Mouse (Mus musculus): ENCODE results near the gene Cenpt. TPM values are rescaled to one million over a fixed set of nuclear protein-coding genes. Genes with fewer than 3 reads are reported as not detected.

Cenpt gene
- total RNA-seq, 2 experiments from 2014 or later = 16.8 to 17.6 TPM

DNA sequence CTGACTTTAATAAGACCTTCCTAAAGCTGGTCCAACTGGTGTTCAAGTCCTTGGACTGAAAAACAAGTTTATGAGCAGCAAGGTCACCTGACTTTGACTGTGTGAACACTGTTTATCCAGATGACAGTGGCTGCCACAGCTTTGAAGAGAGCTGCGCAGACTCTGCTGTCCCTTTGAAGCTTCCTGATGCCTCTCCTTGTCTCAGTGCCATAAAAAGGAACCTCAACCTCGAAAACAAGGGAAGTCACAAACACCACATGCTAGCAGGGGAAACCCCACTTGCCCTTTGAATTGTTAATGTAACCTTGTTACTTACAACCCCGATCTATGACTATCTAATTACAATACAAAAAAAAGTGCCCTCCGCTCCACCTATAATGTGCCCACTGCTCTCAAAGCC lies 27.6 kb downstream of the Cenpt start:
- H3K4me3 ChIP-seq = no peak overlapping the region; the same call in 1 of the 2 replicates
- no peak overlapping the region for H3K27ac ChIP-seq
- TF ChIP-seq CTCF (IDR thresholded peaks at IDR 0.05) = no peak
- DNase-seq (ENCODE audit: extremely low spot score in 1 of 2, low spot score in 2 of 2) = no peak
- intact Hi-C loops (cut with DNase I) = no loop called here

DNA sequence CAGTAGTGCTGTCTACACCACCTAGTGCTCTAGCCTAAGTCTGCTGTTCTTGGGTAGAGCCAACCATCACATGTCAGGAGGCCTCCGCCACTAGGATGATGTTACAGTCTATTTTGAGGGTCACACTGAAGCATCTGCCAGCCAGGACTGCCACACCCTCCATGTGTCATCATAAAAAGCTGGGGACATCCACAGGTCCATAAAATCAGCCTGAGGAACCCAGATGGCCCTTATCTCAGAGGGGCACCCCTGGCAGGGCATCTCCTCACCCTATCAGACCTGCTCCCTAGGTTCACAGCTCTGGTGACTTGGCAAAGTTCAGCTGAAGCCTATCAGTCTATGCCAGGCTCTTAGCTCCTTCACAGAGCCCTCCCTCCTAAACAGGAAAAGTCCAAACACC lies 32.2 kb downstream of the Cenpt start:
- intact Hi-C loops (cut with DNase I) = no loop called here
- DNase-seq (ENCODE audit: extremely low spot score in 1 of 2, low spot score in 2 of 2) = no peak
- Histone ChIP-seq H3K4me3 (no peak overlapping the region), H3K27ac (no peak overlapping the region)
- TF ChIP-seq CTCF (IDR thresholded peaks at IDR 0.05) = no peak

DNA sequence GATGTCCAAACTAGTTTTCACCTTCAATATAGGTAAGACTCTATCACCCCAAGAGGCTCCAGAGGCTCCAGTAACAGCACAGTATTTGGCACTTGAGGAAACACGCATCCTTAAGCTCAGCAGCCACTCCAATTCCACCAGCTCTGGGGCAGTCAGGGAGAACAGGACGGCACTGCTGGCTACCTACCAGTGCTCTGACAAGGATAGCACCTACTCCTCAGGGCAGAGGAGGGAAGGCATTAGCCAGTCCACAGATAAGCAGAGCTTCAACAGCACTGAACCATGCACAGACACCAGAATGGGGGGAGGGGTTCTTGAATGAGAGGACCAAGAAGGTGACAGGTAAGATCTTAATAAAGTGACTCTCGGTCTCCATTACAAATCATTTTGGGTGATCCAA lies 33.4 kb downstream of the Cenpt start:
- Histone ChIP-seq H3K4me3 (no peak overlapping the region), H3K27ac (no peak overlapping the region)
- intact Hi-C loops (cut with DNase I) = no loop called here
- no peak for DNase-seq (ENCODE audit: extremely low spot score in 1 of 2, low spot score in 2 of 2)
- no peak for TF ChIP-seq CTCF (IDR thresholded peaks at IDR 0.05)

DNA sequence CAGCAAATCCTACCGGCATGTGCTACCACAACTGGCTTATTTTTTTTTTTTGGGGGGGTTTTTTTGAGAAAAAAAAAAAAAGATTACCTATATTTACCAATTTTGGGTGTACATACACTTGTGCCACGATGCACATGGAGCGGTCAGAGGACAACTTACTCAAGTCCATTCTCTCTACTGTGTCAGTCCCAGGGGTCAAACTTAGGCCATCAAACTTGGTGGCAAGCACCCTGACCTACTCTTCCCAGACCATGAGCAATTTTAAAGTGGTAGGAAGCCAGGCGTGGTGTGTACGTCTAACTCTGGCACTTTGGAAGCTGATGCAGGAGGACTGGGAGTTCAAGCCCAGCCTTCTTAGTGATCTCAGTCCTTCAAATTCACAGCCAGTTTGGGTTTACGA lies 39.8 kb downstream of the Cenpt start:
- H3K27ac ChIP-seq = no peak overlapping the region
- intact Hi-C loops (cut with DNase I) = no loop called here
- DNase-seq (ENCODE audit: extremely low spot score in 1 of 2, low spot score in 2 of 2) = no peak
- H3K4me3 ChIP-seq = no peak overlapping the region
- no peak for TF ChIP-seq CTCF (IDR thresholded peaks at IDR 0.05)

DNA sequence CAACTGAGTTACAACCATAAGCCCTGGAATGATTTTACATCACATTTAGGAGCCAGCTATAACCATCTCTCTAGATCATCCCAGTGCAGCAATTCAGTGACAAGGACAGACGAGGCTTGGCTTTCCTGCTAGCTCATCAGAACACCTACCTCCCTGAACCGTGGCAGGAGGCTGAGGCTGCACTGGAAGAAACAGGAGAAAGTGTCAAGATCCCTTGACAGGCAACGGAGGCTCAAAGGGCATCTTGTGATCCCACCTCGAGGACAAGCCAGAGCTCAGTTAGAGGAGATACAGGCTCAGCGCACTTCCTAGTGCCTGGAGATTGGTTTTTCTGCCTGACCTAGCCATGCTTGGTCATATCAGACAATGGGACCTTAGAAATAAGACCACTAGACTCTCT lies 40.6 kb downstream of the Cenpt start:
- Histone ChIP-seq H3K27ac (no peak overlapping the region), H3K4me3 (no peak overlapping the region)
- intact Hi-C loops (cut with DNase I) = no loop called here
- TF ChIP-seq CTCF (IDR thresholded peaks at IDR 0.05) = no peak
- no peak for DNase-seq (ENCODE audit: extremely low spot score in 1 of 2, low spot score in 2 of 2)

DNA sequence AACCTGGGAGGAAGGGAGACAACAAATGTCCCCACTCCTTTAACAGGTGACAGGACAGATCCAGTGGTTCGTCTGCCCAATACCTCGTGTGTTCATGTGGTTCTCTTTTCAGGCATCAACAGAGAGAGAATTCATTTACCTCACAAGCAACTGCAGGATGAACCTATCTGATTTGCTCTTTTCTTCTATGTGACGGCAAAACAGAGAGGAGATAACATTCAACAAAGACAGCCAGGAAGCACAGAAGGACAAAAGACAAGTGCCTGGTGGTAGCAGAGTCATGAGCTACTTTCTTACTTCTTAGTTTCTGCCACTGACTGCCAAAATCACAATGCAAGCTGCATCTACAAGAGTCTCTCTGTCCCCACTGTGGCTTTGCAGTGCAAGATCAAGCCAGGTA lies 41.5 kb downstream of the Cenpt start:
- no peak for DNase-seq (ENCODE audit: extremely low spot score in 1 of 2, low spot score in 2 of 2)
- Histone ChIP-seq H3K4me3 (no peak overlapping the region), H3K27ac (no peak overlapping the region)
- intact Hi-C loops (cut with DNase I) = no loop called here
- TF ChIP-seq CTCF (IDR thresholded peaks at IDR 0.05) = no peak

DNA sequence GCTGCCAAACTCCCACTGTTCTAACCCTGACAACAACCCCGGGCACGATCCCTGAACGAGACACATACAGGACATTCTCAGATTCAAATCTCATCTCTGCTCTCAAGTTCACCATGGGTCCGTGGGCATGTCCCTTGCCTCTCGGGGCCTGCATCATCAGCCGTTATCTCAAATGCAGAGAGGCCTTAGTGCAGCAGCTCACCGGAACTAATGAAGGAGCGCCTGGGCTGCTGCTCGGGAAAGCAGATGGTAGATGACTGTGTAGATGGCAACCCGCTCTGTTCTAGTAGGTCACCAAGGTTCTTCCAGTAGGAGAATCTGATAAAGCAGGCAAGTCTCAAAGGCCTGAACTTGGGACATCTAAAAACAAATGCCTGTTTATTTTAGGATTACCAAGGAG lies 42.0 kb downstream of the Cenpt start:
- no peak overlapping the region for H3K4me3 ChIP-seq
- H3K27ac ChIP-seq = no peak overlapping the region
- intact Hi-C loops (cut with DNase I) = no loop called here
- DNase-seq (ENCODE audit: extremely low spot score in 1 of 2, low spot score in 2 of 2) = no peak
- no peak for TF ChIP-seq CTCF (IDR thresholded peaks at IDR 0.05)

DNA sequence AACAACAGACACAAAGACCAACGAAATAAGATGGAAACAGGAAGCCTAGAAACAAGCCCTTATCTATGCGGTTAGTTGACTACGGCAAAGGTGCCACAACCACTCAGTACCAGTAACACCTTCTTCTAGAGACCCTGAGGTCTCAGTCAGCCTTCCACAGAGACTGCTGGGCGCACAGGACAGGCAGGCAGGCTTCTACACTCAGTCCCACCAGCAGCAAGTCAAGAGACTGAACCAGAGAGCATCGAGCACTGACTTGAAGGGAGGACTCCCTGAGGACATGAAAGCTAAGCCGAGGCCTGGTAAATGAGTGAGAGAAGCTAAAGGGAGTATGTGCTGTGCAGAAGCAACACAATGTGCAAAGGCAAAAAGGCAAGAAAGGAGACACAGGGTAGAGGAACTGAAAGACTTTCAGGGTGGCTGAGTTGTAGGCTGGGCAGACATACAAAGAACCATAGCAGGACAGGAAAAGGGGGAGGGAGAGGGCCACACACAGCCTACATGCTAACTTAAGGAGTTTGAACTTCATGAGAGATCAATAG lies 42.8 kb downstream of the Cenpt start:
- Histone ChIP-seq H3K4me3 (no peak overlapping the region), H3K27ac (no peak overlapping the region; the same call in 1 of the 2 replicates)
- intact Hi-C loops (cut with DNase I) = no loop called here
- TF ChIP-seq CTCF (IDR thresholded peaks at IDR 0.05) = no peak
- DNase-seq (ENCODE audit: extremely low spot score in 1 of 2, low spot score in 2 of 2) = no peak

DNA sequence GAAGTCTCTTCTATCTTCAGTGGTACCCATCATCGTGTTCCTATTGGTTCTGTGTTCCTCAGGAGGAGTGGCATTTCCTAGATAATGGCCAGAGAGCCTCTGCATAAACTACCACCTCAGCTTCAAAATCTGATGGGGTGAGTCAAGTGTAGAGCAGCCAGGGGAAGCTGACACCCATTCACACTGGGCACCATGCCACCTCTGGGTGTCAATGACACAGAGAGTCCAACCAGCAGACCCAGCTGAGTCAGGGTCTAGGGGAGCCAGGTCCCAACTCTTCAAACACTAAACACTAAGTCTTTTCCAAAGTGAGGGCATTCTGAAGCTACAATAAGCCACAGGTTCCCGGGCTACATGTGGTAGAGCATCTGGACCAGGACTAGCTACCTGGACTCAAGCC lies 44.6 kb downstream of the Cenpt start:
- no peak for DNase-seq (ENCODE audit: extremely low spot score in 1 of 2, low spot score in 2 of 2)
- intact Hi-C loops (cut with DNase I) = no loop called here
- TF ChIP-seq CTCF (IDR thresholded peaks at IDR 0.05) = no peak
- H3K27ac ChIP-seq = no peak overlapping the region
- H3K4me3 ChIP-seq = no peak overlapping the region

DNA sequence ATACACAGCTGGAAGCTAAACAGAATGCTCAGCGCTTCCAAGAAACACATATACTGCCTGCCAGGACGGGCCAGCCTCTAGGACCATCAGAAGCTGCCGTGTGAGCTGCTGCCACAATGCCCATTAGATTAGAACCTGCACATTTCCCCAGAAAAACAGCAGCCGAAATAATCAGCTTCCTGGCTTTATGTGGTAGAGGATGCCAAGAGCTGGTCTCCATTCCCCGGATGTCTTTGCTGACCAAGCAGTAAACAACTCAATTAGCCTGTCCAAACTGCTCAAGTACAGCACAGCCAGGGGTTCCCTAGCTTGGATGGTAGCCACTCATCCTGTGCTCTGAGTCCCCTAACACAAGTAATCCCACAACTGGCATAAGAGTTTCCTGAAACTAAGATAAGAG lies 45.3 kb downstream of the Cenpt start:
- intact Hi-C loops (cut with DNase I) = no loop called here
- no peak for TF ChIP-seq CTCF (IDR thresholded peaks at IDR 0.05)
- Histone ChIP-seq H3K27ac (no peak overlapping the region), H3K4me3 (no peak overlapping the region)
- no peak for DNase-seq (ENCODE audit: extremely low spot score in 1 of 2, low spot score in 2 of 2)

DNA sequence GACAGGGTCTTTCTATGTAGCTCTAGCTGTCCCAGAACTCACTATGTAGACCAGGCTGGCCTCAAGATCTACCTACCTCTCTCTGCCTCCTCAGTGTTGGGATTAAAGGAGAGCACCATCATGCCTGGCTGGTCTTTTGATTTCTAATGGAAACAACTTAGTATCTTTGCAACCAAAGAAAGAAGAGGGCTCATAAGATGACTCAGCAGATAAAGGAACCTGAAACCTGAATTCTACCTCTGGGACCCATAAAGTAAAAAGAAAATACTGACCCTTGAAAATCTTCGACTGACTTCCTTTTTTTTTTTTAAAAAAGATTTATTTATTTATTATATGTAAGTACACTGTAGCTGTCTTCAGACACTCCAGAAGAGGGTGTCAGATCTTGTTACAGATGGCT lies 47.1 kb downstream of the Cenpt start:
- Histone ChIP-seq H3K4me3 (no peak overlapping the region), H3K27ac (no peak overlapping the region)
- TF ChIP-seq CTCF (IDR thresholded peaks at IDR 0.05) = no peak
- no peak for DNase-seq (ENCODE audit: extremely low spot score in 1 of 2, low spot score in 2 of 2)
- intact Hi-C loops (cut with DNase I) = no loop called here

DNA sequence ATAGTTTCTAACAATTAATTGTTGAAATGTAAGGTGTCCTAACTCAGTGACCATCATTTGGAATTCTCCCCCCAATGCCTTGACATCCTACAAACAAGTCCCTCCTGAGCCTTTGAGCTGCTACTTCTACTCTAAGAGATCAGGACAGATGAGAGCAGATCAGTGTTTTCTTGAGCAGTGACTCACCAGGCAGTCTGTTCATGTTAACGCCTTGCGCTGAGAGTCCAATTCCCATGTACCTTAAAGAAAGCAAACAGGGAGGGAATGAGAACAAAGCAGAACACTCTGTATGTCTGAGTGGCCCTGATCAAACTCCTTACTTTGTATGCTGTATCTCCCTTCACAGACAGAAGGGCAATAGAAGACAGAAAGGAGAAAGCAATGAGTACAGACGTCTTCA lies 47.7 kb downstream of the Cenpt start:
- intact Hi-C loops (cut with DNase I) = no loop called here
- H3K4me3 ChIP-seq = no peak overlapping the region
- no peak for DNase-seq (ENCODE audit: extremely low spot score in 1 of 2, low spot score in 2 of 2)
- H3K27ac ChIP-seq = no peak overlapping the region
- no peak for TF ChIP-seq CTCF (IDR thresholded peaks at IDR 0.05)

DNA sequence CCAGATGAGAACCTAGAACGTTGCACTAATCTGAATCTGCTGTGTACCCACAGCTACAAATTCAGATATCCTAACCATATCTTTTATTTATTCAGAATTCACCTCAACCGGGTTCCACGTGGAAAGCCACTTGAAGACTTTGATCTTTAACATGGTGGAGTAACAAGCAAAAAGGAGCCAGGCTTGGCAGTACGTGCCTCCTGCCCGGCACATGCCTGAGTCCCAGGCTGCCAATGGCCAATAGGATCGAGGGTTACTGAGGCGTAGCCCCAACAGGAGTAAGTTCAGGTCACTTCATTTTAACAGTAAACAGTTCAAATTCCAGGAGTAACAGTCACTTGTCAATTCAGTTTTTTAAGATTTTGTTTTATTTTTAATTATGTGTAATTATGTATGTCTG lies 48.3 kb downstream of the Cenpt start:
- intact Hi-C loops (cut with DNase I) = no loop called here
- TF ChIP-seq CTCF (IDR thresholded peaks at IDR 0.05) = no peak
- no peak for DNase-seq (ENCODE audit: extremely low spot score in 1 of 2, low spot score in 2 of 2)
- H3K27ac ChIP-seq = no peak overlapping the region
- H3K4me3 ChIP-seq = no peak overlapping the region

Measured in left cerebral cortex, adult 2 months (tissue).